Mouse (Mus musculus): ENCODE data around the gene Mylip. TPM values are rescaled to one million over a fixed set of nuclear protein-coding genes. Genes with fewer than 3 reads are reported as not detected.

Mylip gene
- polyA plus RNA-seq (2012; ENCODE audit: low replicate concordance), result 4.5 and 11.7 TPM in 2 replicates

DNA sequence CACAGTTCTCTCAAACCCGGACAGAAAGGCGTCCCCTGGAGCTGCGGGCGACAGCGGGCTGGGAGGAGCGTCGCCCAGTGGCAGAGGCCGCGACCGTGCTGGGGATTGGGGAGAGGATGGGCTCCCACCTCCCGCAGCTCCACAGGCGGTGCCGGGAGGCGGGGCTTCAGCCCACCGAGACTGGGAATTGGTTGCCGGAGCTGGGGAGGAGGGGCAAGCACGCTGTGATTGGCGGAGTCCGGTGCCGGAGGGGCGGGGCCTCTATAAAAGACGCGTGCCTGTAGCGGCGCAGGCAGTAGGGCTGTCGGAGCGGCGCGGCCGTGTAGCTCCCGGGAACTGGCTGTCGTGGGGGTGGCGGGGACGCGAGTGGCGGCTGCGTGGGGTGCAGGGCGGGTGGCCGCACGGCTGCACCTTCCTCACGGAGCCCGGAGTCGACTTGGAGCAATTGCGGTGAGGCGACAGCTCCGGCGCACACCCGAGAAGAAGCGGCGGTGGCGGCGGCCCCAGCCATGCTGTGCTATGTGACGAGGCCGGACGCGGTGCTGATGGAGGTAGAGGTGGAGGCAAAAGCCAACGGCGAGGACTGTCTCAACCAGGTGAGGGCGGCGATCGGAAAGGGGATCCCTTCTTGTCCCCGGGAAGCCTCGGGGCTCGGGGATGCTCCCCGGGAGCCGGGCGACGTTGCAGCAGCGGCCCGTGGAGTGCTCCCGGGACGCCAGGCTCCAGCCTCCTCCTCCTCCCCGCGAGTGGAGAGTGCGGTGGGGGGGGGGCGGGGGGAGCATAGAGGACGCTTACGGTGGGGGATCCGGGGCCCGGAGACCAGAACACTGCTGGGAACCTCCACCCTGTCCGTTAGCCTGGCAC is at the start of gene Mylip:
Gene Mylip, plus strand, starts transcription at position 295 of the 864 bp plus-strand sequence.

Other genes starting within 250 kb of the Mylip start
- gene Gmpr, start 117.7 kb downstream of the Mylip start, polyA plus RNA-seq (2012; ENCODE audit: low replicate concordance), result 3.4 and 4.5 TPM in 2 replicates

Data from leukemia stem cell, adult 10-12 weeks (primary cell).